Mouse (Mus musculus) adipocyte (in vitro differentiated cells): Measurements from ENCODE around the gene Nkiras2.
"Not testable (repeated sequence)": the region's sequence is repeated elsewhere in the genome, so short reads cannot be mapped to it uniquely, and the experiment has no call there.

Experiments
- DNase-seq: peaks from one replicate; pipeline ENCODE4 v3.0.0-alpha.2; 2016; ENCODE audit warnings: low spot score

Gene Nkiras2

DNA sequence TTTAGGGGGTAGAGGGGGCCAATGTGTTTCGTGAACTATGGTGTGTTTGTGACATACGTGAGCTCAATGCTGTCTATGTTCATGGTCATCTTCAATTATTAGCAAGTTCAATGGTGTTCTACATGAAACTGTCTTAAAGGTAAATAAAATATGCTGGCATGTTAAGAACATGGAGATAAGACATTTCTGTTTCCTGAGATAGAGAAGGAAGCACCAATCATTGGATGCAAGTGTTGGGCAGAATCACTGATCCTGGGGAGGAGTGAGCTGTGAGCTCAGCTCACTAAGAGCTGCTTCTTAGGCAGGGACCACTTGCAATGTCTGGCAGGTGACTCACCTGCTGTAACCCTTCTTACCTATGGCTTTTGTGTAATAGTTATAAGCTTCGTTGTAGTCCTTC, 17.7 kb upstream of the Nkiras2 start:
- no peak for DNase-seq

DNA sequence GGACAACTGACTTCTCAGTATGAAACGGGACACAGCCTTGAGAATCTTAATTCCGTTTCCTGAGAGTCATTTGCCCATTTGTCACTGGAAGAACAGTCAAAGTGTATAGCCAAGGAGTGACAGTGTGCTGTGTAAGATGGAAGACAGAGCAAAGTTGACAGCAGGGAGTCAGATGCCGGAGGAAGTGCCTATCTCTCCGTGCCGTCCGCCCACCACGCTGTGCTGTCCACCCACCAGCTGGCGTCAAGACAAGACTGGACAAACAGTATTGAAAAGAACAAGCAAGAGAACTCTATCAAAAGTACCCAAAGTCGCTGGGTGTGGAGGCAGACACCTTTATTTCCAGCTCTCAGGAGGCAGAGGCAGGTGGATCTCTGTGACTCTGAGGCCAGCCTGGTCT, 15.9 kb upstream of the Nkiras2 start:
- DNase-seq: no peak

DNA sequence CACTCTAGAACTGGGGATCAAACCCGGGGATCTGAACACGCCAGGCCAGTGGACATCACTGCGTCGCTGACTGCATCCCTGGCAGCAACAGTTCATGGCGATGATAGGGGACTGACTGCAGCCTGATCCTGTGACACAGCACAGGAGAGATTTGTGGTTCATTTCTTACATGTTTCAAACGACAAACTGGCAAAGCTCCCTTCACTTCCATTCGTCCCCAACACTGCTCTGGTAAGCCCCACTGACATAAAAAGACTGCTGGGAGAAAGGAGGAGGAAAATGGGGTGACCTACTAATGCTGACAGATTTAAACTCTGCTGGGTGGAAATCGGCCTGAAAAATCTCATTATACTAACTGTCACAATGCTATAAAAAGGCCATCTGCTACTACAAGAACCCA, 15.2 kb upstream of the Nkiras2 start:
- DNase-seq: no peak

DNA sequence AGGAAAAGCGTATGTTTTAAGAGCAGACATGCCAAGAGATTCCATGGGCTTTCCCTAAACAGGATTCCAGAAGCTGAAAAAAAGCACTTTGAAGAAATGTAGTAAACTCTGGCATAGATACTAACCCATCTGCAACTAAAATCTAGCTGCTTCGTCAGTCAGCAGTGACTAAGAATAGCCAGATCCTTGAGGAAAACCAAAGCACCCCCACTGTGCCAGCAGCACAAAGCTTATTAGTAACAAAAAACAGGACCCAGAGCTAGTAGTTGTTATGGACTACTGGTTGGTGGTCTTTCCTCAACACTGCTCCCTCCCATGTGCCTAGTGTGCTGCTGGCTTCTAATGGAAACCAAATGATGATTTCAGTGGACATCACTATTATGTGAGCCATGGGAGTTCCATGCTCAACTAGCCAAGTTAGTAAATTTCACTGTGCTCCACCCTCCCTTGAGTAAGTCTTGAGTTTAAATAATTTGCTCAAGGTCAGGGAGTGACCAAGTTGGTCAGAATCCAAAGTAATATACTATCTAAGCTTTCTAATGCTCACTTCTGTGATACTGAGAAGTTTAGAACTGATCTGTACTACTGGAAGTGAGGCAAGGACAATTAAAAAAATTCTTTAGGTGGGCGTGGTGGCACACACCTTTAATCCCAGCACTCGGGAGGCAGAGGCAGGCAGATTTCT, 14.6 kb upstream of the Nkiras2 start:
- DNase-seq: peak; percentile 35

DNA sequence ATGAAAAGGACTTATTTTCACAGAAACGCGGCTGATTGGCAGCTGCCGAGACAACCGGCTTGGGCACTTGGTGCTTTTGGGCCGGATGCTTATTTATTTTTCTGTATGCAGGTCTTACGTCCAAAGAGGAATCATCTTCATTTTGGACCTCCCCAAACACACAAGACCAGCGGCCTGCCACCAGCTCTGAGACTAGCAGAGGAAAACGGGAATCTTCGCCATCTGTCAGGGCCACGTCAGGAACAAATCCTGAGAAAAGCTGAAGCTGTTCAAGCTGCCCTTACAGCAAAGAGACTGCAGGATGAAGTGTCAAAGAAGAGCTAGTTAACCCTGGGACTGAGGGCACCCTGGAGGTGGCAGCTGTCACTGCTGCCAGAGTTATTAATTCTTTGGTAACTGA, 13.6 kb upstream of the Nkiras2 start:
- DNase-seq: no peak

DNA sequence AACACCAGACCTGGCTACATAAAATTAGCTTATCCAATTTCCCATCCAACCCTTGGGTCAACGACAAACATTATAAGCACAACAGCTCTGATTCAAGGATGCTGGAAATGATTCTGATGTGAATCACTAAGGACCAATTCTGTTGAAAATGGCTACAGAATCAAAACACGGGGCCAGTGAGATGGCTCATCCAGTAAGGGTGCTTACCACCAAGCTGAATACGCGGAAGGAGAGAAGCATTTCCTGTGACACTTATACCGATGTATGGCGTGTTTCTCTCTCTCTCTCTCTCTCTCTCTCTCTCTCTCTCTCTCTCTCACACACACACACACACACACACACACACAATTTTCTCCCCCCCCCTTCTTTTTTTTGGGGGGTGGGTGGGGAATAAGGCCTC, 11.9 kb upstream of the Nkiras2 start:
- DNase-seq: no peak

DNA sequence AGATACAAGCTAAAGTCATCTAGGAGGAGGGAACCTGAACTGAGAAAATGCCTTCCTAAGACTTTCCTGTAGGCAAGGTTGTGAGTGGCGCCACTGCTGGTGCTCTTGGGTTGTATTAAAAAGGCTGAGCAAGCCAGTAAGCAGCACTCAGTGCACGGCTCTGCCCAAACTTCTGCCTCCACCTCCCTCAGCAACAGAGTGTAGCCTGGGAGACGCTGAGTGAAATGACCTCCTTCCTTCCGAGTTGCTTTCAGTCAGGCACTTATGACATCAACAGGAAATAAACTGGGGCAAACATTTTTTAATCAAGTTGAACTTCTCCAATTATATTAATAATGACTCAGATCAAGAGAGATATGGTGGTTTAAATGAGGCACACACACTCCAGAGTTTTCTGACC, 10.2 kb upstream of the Nkiras2 start:
- DNase-seq: no peak

DNA sequence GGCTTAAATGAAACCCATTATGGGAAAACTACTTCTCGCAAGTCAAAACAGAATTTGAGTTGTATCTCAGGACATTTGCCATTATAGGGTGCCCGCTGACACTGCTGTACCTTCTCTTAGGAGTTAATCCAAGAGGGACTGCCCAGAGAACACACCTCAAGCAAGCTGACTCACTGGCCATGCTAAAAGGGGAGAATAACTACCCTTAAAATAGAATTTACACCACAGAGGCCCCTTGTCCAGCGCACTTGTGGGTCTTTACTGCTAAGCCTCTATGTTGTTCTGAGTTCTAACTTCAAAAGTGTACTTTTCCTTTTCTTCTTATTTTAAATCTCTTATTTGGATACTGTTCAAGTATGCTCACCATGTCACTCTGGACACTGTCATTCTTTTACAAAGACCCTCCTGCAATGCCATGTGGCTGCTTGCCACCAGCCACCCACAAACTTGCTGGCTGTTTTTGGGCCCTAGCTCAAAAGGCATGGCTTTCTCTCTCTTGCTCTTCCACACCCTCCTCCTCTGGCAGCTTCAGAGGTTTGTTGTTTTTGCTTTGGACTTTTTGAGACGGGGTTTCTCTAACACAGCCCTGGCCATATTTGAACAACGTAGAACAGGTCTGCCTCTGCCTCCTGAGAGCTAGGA, 9.6 kb upstream of the Nkiras2 start:
- no peak for DNase-seq

DNA sequence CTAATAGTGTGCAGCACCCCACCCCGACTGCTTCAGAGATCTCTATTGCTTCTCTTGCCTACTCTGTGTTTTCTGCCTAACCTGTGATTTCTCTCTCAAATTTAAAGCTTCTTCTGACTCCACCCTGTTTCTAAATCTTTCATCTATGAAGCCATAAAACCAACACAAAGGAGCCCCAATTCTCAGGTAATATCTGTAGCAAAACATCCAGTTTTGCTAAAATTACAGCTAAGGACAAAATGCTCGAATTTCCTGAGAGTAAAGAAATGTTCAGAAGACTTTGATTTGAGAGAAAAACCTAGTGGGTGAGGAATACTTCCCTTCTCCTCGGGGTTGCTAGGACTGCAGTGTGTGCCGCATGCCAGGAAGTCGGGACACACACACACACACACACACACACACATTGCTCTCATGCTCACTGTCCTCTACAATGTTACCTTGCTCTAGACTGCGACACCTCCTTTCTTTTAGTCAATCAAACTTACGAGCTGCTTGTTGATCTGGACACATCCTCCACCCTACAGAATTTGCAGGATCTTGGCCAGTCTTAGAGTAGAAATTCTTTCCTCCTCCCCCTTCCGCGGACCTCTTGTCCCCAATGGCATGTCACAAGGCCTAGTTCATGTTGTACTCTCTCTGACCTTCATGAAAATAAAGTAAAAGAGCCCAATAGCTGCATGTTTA, 8.9 kb upstream of the Nkiras2 start:
- DNase-seq: no peak

DNA sequence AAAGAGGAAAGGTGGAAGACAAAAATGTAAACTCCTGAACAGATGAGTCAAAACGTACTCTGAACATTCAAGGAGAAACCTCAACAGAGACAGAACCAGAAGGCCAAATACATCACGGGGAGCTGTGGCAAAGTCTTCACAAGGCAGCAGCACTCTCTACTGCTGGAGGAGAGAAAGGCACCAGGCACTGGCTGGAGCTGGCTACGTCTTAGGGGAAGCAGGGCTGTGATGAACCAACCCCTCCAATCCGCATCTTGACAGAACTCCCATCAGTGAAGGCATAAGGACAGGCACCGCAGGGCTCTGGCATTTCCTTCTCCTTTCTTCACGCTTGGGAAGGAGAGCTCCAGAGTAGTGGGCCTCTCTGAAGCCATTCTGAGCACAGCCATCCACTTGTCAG, 7.4 kb upstream of the Nkiras2 start:
- DNase-seq: no peak

DNA sequence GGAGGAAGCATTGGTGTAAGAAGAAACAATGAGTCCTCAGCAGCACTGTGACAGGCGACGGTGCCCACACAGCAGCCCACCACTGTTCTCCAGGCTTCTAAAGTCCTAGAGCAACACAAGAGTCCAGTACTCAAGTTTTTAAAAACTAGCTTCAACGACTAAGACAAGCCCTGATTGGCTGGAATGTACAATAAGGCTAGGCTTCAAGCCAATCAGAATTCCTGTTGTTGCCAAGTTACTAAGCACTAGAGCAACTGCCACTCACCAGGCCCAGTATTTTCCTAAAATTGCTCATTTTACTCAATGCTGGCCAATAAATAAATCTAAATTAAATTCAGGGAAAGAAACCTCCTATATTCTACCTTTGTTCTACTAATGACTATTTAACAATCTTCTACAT, 5.8 kb upstream of the Nkiras2 start:
- peak; percentile 87 for DNase-seq

DNA sequence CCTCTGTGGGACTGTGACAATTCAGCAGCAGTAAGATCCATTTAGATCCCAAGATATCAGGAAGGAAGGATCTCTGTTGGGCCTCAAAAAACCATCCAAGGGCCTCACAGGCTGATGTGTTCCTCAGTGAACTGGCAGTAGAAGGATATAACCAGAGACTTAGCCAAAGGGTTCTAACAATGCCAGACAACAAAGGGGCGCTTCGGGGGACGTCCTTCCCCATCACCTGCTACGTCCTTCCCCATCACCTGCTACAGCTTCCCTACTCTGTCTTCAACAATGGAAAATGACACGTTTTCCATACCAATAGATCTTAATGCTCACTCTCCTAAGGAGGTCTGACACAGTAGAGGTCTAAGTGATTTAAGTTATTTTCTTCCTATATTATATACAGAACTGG, 2.7 kb upstream of the Nkiras2 start:
- DNase-seq: no peak

DNA sequence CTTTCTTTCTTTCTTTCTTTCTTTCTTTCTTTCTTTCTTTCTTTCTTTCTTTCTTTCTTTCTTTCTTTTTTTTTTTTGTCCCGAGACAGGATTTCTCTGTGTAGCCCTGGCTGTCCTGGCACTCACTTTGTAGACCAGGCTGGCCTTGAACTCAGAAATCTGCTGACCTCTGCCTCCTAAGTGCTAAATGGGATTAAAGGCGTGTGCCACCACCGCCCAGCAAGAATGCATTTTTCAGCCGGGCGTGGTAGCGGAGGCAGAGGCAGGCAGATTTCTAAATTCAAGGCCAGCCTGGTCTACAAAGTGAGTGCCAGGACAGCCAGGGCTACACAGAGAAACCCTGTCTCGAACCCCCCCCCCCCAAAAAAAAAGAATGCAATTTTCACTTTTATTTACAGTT, 2.2 kb upstream of the Nkiras2 start:
- not testable (repeated sequence) for DNase-seq

DNA sequence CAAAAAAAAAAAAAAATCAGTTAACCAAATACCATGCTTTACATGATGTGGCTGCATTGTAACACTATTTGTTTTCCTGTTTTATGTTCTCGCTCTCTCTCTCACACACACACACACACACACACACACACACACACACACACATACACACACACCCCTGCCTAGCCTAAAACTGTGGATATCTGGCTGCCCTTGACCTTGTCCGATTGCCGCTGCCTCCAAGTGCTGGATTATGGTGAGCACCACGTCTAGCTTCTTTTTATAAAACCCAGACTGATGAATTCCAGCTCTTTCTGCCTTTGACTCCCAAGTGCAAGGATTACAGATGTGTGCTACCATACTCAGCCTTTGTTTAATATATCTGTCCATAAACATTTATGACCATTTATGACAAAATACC, 1.6 kb upstream of the Nkiras2 start:
- no peak for DNase-seq

DNA sequence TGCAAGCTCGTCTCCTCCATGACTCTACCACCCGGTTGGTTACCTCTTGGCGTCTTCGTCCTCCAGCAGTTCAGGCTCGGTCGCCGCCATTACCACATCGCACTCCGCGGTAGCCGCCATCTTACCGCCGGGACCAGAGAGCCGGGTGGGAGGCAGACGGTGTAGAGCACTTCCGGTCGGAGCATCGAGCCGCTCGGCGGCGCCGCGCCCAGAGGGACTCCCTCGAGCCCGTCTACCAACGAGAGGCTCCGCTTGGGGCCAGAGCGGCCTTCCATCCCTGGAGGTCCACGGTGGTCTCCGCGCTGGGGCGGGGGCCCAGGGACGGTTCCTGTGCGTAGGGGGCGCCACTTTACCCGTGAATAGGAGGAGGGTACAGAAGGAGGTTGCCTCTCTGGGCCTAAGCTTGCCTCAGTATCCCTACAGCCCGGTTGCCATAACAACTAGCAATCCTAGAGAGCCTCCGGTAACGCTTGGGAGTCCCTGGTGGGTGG, 486 bp downstream of the Nkiras2 start:
- peak; percentile 90 for DNase-seq

DNA sequence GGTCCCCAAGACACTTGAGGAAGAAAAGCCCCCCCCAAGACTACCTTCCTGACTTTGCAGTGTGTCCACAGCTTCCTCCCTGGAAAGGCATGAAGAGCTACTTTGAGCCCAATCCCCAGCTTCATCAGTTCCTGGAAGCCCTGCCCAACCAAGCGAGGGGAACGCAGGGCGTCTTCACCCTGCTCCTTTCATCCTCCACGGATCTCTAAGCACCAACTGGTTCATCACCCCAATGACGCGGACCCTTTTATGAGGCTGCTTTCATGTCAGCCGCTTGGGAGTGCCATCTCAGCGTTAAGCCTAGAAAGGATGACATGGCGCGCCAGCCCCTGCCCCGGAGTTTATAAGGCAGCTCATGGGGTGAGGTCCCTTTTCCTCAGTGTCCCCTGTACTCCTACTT, 938 bp downstream of the Nkiras2 start, which contains the start of gene Dnajc7:
Dnajc7 (minus strand) TSS at position 187 of the 400 bp plus-strand sequence.
- DNase-seq: no peak

DNA sequence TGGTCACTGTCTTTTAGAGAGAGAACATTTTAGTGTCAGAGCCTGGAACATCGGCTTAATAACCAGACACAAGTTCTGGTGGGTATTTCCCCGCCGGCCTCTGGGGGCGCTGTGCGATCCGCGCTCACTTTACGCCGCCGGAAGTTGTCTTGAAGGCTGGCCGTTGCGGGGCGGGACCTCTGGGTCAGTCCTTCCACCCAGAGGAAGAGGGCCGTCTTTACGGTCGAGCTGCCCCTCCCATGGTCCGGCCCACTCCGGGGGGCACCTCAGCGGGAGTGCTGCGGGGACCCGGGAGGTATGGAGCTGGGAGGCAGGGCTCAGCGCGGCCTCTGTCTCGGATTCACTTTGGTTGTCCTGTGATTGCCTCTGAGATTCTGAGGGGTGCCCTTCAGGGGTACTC, 3.7 kb downstream of the Nkiras2 start:
- DNase-seq: peak; percentile 93

DNA sequence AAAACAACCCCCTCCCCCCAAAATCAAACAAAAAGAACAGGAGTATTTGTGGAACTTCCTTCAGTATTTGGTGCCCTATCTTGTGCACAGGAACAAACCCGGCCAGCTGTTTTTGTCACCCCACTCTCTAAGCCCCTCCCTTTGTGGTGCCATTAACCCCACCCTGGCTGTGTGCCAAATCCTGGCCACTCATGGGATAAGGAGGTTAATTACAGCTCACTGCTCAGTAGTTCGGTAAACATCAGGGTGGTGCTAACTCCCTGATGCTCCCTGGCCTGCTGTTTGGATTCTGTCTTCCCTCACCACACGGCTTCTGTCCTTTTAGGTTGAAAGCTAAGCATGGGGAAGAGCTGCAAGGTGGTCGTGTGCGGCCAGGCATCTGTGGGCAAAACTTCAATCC, 4.8 kb downstream of the Nkiras2 start:
- DNase-seq: peak; percentile 34

DNA sequence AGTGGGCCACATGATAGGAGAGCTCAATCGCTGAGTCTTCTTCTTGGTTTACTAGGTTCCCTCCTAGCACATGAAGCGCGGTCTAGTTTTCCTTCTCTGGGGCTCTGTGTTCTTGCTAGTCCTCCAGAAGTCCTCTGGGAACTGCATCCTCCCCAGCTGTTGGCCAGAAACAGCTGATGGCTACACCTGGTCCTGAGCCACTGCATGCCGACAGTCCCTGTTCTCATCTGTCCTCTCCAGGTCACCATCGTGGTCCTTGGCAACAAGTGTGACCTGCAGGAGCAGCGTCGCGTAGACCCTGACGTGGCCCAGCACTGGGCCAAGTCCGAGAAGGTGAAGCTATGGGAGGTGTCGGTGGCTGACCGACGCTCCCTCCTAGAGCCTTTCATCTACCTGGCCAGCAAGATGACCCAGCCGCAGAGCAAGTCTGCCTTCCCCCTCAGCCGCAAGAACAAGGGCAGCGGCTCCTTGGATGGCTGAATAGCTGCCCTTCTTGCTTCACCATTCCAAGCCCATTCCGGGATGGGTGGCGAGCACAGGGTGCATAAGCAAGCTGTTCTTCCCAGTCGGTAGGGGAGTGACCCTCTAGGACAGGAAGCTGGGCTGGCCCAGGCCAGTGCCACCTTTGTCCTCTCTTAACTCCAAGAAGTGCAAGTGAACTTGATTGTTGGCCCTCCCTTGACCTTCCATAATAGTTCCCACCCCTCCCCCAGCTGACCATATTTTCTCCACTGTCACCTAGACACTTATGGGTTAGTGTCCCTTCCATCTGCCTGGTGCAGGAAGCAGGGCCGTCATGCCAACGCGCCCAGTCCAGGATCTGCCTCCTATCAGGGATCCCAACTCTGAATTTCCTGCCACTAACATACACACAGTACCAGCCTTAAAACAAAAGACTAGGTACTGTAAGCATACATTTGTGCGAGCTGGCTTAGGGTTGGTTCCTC, 7.0 kb downstream of the Nkiras2 start:
- DNase-seq: no peak

DNA sequence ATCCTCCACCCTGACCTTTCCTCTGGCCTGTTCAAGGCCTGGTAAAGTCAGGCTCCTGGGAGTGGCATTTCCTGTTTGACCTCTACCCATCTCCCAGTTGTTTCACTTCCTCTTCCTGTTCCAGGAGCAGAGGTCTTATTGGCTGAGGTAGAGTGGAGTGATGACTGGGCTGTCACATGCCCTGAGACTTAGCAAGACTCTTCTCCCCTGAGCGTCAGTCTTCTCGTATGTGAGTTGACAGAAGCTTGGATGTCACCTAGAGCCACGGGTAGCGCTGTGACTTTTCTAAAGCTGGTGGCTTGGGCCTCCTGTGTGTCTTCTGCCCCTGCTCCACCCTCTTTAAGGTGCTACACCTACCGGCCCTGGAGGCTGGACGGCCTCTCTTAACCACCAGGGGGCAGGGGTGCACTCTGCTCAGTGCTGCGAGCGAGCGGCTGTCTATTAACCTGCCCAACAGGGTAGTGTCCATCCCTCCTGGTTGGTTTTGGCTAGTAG, 7.7 kb downstream of the Nkiras2 start:
- DNase-seq: peak; percentile 49

DNA sequence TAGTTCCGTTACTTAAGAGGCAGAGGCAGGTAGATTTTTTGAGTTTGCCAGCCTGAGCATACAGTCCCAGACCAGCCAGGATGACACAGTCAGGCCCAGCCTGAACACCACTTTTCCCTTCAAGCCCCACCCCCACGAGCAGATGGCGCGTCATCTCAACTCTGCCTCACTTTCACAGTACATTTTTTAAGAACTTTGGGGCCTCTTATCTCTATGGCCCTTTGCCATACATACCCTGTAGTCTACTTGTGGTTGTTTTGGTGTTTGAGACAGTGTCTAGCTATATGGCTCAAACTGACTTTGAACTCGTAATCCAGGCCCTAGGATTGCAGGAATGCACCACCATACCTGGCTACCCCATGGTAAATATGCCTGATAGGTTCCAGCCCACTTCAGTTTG, 9.0 kb downstream of the Nkiras2 start:
- no peak for DNase-seq

DNA sequence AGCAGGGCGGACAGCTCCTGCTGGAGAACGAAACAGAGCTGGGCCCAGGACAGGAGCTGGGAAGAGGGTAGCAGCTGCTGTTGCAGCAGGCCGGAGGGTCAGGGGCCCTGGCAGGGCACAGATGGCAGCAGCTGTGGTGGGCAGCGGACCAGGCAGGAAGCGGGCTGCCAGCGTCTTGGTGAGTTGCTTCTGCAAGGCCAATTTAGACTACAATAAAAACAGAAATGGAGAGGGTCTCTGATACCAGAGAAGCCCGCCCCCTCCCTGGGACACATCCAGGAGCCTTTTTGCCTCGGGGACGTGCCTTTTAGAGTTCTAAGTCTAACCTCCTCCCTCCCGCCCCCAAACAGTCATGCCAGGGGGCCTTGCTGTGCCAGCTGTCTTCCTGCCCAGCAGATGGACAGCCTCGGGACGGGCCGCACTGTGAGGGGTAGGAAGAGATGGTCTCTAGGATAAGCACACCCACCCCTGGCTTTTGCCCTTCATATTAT, 9.9 kb downstream of the Nkiras2 start:
- no peak for DNase-seq
